Mouse (Mus musculus) bone marrow, adult 2 months (tissue): ENCODE measurements at regions not wholly inside any gene's neighbourhood (a gene's known extent, or its start where the extent isn't known, plus 50 kb on each side); places are given as distances from the start of the nearest gene placed in this dataset.

Experiments used
- CTCF ChIP-seq: fragments of 200-500 bp; IDR thresholded peaks from 2 replicates; pipeline ENCODE4 v1.5.1; 2011; ENCODE audit warnings: low read length, control low read depth; ENCODE audit not compliant: control insufficient read depth, insufficient read depth
- POLR2A ChIP-seq: fragments of 200-500 bp; IDR thresholded peaks from 2 replicates; pipeline ENCODE4 v1.6.1; 2011; ENCODE audit warnings: low read depth, mild to moderate bottlenecking, control low read depth, low read length, borderline replicate concordance; ENCODE audit not compliant: control insufficient read depth

- TF ChIP-seq POLR2A = no peak
- no peak for TF ChIP-seq CTCF
These were observed 95.3 kb upstream of the Ccnd2 start for GRCm38 (mm10) chr6:127247343-127247742.
